Mouse (Mus musculus): ENCODE data around the gene Rad51d. TPM values are rescaled to one million over a fixed set of nuclear protein-coding genes. Genes with fewer than 3 reads are reported as not detected.
A peak's percentile ranks its signal among the peaks of the same experiment; 100 is the strongest.

The Rad51d gene
- polyA plus RNA-seq, 1 experiment from 2014 or later = 14.4 TPM

DNA sequence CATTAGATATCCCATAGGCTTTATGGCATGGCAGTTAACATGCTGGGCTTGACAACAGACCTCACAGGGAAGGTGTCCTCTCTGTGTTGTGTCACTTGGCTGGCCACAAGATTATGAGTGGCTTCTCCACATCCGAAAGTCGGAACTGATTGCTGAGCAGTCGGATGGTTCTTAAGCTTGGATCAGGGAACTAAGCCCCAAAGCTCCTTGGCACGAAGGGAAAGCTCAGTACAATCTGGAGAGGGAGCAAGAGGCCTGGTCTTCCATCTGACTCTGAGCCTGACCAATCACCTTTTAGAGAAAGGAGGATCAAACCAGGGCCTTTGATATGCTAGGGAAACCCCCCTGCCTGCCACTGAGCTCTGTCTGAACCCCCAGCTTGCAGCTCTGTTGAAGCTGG lies 31.3 kb upstream of the Rad51d start:
- H3K4me2 ChIP-seq (replicated peaks; ENCODE audit: low read depth, low read length) = no peak overlapping the region
- 68% methylated on average over 4 of the region's 4 CpGs for WGBS
- no peak overlapping the region for H3K9ac ChIP-seq (replicated peaks; ENCODE audit: low read depth, low read length)
- no peaks in the 10 kb centered on the region for H3K9me3 ChIP-seq (ENCODE audit: control insufficient read depth, low read depth, low read length)
- H3K36me3 ChIP-seq (ENCODE audit: control insufficient read depth, insufficient read depth, low read length) = no peaks in the 10 kb centered on the region
- H3K4me3 ChIP-seq (ENCODE audit: low read depth, low read length) = no peak overlapping the region
- no peak overlapping the region for H3K27ac ChIP-seq (ENCODE audit: low read length)
- H3K27me3 ChIP-seq (ENCODE audit: control insufficient read depth, insufficient read depth, low read length) = no peaks in the 10 kb centered on the region
- ATAC-seq (ENCODE audit: insufficient number of reproducible peaks, insufficient read depth, low FRiP score, low read depth) = no peak
- H3K4me1 ChIP-seq (ENCODE audit: control insufficient read depth, insufficient read depth, low read length) = no peaks in the 10 kb centered on the region

GRCm38 (mm10) chr11:82920768-82921167 lies 30.4 kb upstream of the Rad51d start:
- no peaks in the 10 kb centered on the region for H3K36me3 ChIP-seq (ENCODE audit: control insufficient read depth, insufficient read depth, low read length)
- no peaks in the 10 kb centered on the region for H3K9me3 ChIP-seq (ENCODE audit: control insufficient read depth, low read depth, low read length)
- no peak for ATAC-seq (ENCODE audit: insufficient number of reproducible peaks, insufficient read depth, low FRiP score, low read depth)
- H3K27me3 ChIP-seq (ENCODE audit: control insufficient read depth, insufficient read depth, low read length) = no peaks in the 10 kb centered on the region
- H3K9ac ChIP-seq (replicated peaks; ENCODE audit: low read depth, low read length) = no peak overlapping the region
- no peak overlapping the region for H3K4me3 ChIP-seq (ENCODE audit: low read depth, low read length)
- no peak overlapping the region for H3K27ac ChIP-seq (ENCODE audit: low read length)
- H3K4me2 ChIP-seq (replicated peaks; ENCODE audit: low read depth, low read length) = no peak overlapping the region
- WGBS = 37% methylated on average over 10 of the region's 10 CpGs
- no peaks in the 10 kb centered on the region for H3K4me1 ChIP-seq (ENCODE audit: control insufficient read depth, insufficient read depth, low read length)

DNA sequence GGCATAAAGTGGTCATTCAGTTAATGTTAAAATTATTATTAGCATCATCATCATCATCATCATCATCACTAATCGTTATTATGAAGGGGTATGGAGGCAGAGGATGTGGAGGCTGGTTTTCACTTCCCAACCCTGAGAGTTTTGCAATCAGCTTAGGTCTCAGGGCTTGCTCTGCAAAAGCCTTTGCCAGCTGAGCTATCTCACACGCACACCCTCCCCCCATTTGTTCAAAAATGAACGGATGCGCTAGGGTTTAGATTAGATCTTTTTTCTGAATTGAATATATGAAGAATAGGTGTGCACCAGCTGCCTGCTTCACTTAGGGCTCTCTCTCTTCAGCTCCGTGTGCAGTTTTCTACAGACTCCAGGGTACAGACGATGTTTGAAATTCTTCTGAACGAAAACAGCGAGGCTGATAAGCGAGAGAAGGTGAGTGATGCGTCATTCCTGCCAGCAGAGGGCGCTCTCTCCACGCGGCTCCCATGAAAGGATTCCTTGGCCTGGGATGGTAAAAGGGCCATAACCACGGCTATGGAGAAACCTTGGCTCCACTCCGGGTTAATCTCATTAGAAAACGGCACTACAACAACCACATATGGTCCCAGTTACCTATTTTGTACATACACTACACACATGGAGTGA lies 24.4 kb upstream of the Rad51d start:
- Histone ChIP-seq H3K4me2 (replicated peaks; ENCODE audit: low read depth, low read length) (no peak overlapping the region; the same call in 1 of the 2 replicates), H3K9me3 (ENCODE audit: control insufficient read depth, low read depth, low read length) (no peaks in the 10 kb centered on the region), H3K27me3 (ENCODE audit: control insufficient read depth, insufficient read depth, low read length) (no peaks in the 10 kb centered on the region), H3K36me3 (ENCODE audit: control insufficient read depth, insufficient read depth, low read length) (no peaks in the 10 kb centered on the region), H3K4me3 (ENCODE audit: low read depth, low read length) (no peak overlapping the region), H3K4me1 (ENCODE audit: control insufficient read depth, insufficient read depth, low read length) (no peaks in the 10 kb centered on the region), H3K9ac (replicated peaks; ENCODE audit: low read depth, low read length) (no peak overlapping the region), H3K27ac (ENCODE audit: low read length) (no peak overlapping the region)
- ATAC-seq (ENCODE audit: insufficient number of reproducible peaks, insufficient read depth, low FRiP score, low read depth) = no peak
- 9% methylated on average over 16 of the region's 16 CpGs for WGBS

- ATAC-seq (ENCODE audit: insufficient number of reproducible peaks, insufficient read depth, low FRiP score, low read depth) = no peak
- no peak overlapping the region for H3K4me2 ChIP-seq (replicated peaks; ENCODE audit: low read depth, low read length)
- WGBS = 65% methylated on average over 11 of the region's 11 CpGs
These were observed 20.4 kb upstream of the Rad51d start for GRCm38 (mm10) chr11:82910679-82911389.

GRCm38 (mm10) chr11:82910250-82910649 lies 19.8 kb upstream of the Rad51d start, which contains the start of gene Unc45b:
Gene Unc45b, plus strand, starts transcription at chr11:82910550.
- no peak within 1 kb of the TSS for H3K4me3 ChIP-seq (ENCODE audit: low read depth, low read length)
- WGBS = 86% methylated on average over 4 of the region's 4 CpGs
- peaks cover 6% of the 10 kb centered on the region for H3K36me3 ChIP-seq (ENCODE audit: control insufficient read depth, insufficient read depth, low read length)
- no peak within 1 kb of the TSS for H3K27ac ChIP-seq (ENCODE audit: low read length)
- H3K27me3 ChIP-seq (ENCODE audit: control insufficient read depth, insufficient read depth, low read length) = no peaks in the 10 kb centered on the region
- no peak within 1 kb of the TSS for H3K9ac ChIP-seq (replicated peaks; ENCODE audit: low read depth, low read length)
- peaks cover 7% of the 10 kb centered on the region; the same call in 1 of the 2 replicates for H3K4me1 ChIP-seq (ENCODE audit: control insufficient read depth, insufficient read depth, low read length)
- H3K9me3 ChIP-seq (ENCODE audit: control insufficient read depth, low read depth, low read length) = no peaks in the 10 kb centered on the region
- no peak within 1 kb of the TSS for H3K4me2 ChIP-seq (replicated peaks; ENCODE audit: low read depth, low read length)
- no peak for ATAC-seq (ENCODE audit: insufficient number of reproducible peaks, insufficient read depth, low FRiP score, low read depth)

More at GRCm38 (mm10) chr11:82910679-82911389, 20.4 kb upstream of the Rad51d start:
- H3K4me1 ChIP-seq (ENCODE audit: control insufficient read depth, insufficient read depth, low read length) = peaks cover 7% of the 10 kb centered on the region; the same call in 1 of the 2 replicates
- H3K4me3 ChIP-seq (ENCODE audit: low read depth, low read length) = no peak overlapping the region
- H3K9ac ChIP-seq (replicated peaks; ENCODE audit: low read depth, low read length) = no peak overlapping the region
- no peaks in the 10 kb centered on the region; the same call in none of the 2 replicates for H3K36me3 ChIP-seq (ENCODE audit: control insufficient read depth, insufficient read depth, low read length)
- no peak overlapping the region for H3K27ac ChIP-seq (ENCODE audit: low read length)
- H3K9me3 ChIP-seq (ENCODE audit: control insufficient read depth, low read depth, low read length) = no peaks in the 10 kb centered on the region
- no peaks in the 10 kb centered on the region for H3K27me3 ChIP-seq (ENCODE audit: control insufficient read depth, insufficient read depth, low read length)

DNA sequence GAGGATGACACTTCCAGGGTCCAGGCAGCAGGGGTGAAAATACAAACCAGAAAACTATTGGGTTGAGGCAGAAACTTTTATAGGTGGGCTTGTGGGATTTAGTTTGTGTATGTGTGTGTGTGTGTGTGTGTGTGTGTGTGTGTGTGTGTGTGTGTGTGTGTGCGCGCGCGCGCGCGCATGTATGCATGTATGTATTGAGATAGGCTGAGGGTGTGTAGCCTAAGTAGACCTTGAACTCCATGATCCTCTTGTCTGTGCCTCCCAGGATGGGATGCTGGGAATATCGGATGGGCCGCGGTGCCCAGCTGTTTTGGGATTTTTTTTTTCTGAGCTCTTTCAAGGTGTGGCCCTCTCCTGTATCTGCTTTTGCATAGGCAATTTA lies 18.2 kb upstream of the Rad51d start:
- peak overlapping the region; percentile 62 for H3K4me2 ChIP-seq (replicated peaks; ENCODE audit: low read depth, low read length)
- peaks cover 7% of the 10 kb centered on the region; the same call in 1 of the 2 replicates for H3K4me1 ChIP-seq (ENCODE audit: control insufficient read depth, insufficient read depth, low read length)
- H3K4me3 ChIP-seq (ENCODE audit: low read depth, low read length) = peak overlapping the region; percentile 71; the same call in 1 of the 2 replicates
- 51% methylated on average over 10 of the region's 10 CpGs for WGBS
- H3K9ac ChIP-seq (replicated peaks; ENCODE audit: low read depth, low read length) = no peak overlapping the region
- no peak overlapping the region for H3K27ac ChIP-seq (ENCODE audit: low read length)
- no peaks in the 10 kb centered on the region for H3K27me3 ChIP-seq (ENCODE audit: control insufficient read depth, insufficient read depth, low read length)
- H3K36me3 ChIP-seq (ENCODE audit: control insufficient read depth, insufficient read depth, low read length) = peaks cover 22% of the 10 kb centered on the region
- ATAC-seq (ENCODE audit: insufficient number of reproducible peaks, insufficient read depth, low FRiP score, low read depth) = no peak
- H3K9me3 ChIP-seq (ENCODE audit: control insufficient read depth, low read depth, low read length) = no peaks in the 10 kb centered on the region

DNA sequence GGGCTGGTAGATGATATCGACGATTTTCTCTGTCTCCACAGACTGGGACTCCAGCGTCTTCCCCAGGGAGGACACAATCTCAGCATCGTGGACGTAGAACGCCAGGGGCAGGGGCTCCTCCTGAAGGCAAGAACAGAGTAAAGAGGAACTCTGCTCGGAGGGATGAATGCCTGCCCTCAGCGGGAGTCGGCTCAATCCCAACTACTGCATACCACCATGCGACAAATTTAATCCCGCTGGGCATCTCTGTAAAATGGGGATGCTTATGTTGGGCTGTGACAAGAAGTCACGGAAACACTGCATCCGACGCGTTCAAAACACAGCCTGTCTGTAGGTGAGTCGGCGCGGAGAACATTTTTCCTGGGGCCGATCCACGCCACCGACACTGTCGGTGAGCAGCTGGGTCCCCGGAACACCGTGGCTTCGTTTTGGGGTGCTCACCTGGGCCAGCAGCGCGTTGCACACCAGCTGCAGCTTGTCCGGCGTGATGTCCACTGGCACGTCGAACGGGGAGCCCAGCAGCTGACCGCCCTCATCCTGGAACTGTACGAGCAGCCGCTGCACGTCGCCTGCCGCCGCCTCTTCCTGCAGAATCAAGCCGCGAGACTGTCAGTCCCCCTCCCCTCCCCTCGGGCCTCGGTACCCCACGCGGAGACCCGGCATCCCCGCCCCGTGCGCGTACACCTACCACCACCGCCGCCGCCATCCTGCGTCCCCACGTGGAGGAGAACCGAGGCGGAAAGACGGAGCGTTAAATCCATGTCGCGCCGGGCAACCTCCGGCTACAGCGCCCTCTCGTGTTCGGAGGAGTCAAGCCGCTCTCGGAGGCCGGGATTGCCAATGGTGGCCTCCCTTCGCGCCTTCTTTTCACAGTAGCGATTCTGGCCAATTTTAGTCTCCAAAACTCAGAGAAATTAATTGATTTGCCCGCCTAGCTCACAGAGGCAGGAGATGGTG lies 17.5 kb upstream of the Rad51d start, which contains the start of gene Nle1:
Gene Nle1 (minus strand): TSS at position 761 of the 957 bp plus-strand sequence.
- Histone ChIP-seq H3K36me3 (ENCODE audit: control insufficient read depth, insufficient read depth, low read length) (peaks cover 27% of the 10 kb centered on the region), H3K27me3 (ENCODE audit: control insufficient read depth, insufficient read depth, low read length) (no peaks in the 10 kb centered on the region), H3K9me3 (ENCODE audit: control insufficient read depth, low read depth, low read length) (no peaks in the 10 kb centered on the region), H3K4me3 (ENCODE audit: low read depth, low read length) (peak within 1 kb of the TSS; percentile 71), H3K4me1 (ENCODE audit: control insufficient read depth, insufficient read depth, low read length) (peaks cover 7% of the 10 kb centered on the region; the same call in 1 of the 2 replicates), H3K9ac (replicated peaks; ENCODE audit: low read depth, low read length) (peak within 1 kb of the TSS; percentile 71), H3K4me2 (replicated peaks; ENCODE audit: low read depth, low read length) (peak within 1 kb of the TSS; percentile 62), H3K27ac (ENCODE audit: low read length) (no peak within 1 kb of the TSS)
- ATAC-seq (ENCODE audit: insufficient number of reproducible peaks, insufficient read depth, low FRiP score, low read depth) = peak; percentile 73; the same call in 1 of the 2 replicates
- WGBS = 1% methylated on average over 73 of the region's 73 CpGs

GRCm38 (mm10) chr11:82905816-82906215 lies 15.4 kb upstream of the Rad51d start:
- no peak for ATAC-seq (ENCODE audit: insufficient number of reproducible peaks, insufficient read depth, low FRiP score, low read depth)
- Histone ChIP-seq H3K27ac (ENCODE audit: low read length) (no peak overlapping the region), H3K27me3 (ENCODE audit: control insufficient read depth, insufficient read depth, low read length) (no peaks in the 10 kb centered on the region), H3K9ac (replicated peaks; ENCODE audit: low read depth, low read length) (no peak overlapping the region), H3K4me3 (ENCODE audit: low read depth, low read length) (no peak overlapping the region), H3K4me2 (replicated peaks; ENCODE audit: low read depth, low read length) (no peak overlapping the region), H3K4me1 (ENCODE audit: control insufficient read depth, insufficient read depth, low read length) (peaks cover 7% of the 10 kb centered on the region; the same call in 1 of the 2 replicates), H3K36me3 (ENCODE audit: control insufficient read depth, insufficient read depth, low read length) (peaks cover 47% of the 10 kb centered on the region), H3K9me3 (ENCODE audit: control insufficient read depth, low read depth, low read length) (no peaks in the 10 kb centered on the region)
- WGBS = 94% methylated on average over 5 of the region's 5 CpGs

All from stomach, embryonic 14.5 days (tissue).